Mouse (Mus musculus): ENCODE measurements around the gene Mat2b.
"Not testable (repeated sequence)": the region's sequence is repeated elsewhere in the genome, so short reads cannot be mapped to it uniquely, and the experiment has no call there.

Mat2b gene

GRCm38 (mm10) chr11:40695103-40695502 is at the start of gene Mat2b:
TSS of gene Mat2b (minus strand) at chr11:40695203.
- no peak for DNase-seq

GRCm38 (mm10) chr11:40744348-40744747 is 49.3 kb upstream of the Mat2b start:
- no peak for DNase-seq

DNA sequence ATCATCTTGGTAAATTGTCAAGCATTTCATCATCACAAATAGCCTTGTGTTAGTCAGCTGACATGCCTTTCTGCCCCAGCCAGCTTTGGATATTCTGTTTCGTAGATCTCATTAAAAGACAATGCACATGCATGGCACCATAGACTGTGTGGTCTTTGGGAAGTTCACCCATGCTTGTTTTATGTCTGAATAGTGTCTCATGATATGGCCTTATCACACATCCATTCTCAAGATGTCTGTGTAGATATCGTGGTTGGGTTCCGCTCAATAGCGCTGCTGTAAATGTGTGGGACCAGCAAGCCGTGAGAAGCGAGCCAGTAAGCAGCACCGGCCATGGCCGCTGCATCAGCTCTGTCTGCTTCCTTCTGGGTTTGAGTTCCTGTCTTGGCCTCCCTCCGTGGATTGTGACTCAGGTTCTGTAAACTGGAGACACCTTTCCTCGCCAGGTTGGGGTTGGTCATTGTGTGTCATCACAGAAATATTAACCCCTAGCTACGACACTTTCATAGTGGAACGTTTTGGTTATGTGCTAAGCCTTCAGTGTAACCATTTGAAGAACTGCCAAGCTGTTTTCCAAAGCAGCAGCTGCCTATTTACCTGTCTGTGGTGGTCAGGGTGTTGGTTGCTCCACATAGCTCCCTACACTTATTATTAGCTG is 46.7 kb upstream of the Mat2b start:
- DNase-seq = no peak

GRCm38 (mm10) chr11:40737369-40737768 is 42.4 kb upstream of the Mat2b start:
- DNase-seq = no peak

DNA sequence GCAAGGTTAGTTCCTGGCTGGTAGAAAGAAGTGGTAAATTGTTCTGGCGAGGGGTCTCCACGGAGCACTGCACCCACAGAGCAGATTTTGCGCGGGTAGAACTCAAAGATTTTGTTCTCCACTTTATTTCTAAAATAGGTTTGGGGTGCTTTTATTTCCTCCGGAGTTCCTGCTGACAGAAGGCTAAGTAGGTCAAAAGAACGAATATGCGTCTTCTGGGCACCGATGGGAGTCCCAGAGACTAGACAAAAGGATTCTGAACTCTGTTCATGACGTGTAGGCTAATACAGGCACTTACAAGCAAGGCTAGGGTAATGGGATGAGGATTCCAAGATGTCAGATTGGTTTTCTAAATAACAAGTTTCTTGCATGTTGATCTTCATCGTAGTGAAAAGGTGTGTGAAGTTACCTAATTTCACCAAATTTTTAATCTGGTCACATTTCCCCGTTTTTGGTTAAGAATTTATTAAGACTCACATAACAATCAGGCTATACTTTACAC is 39.3 kb upstream of the Mat2b start:
- no peak for DNase-seq

GRCm38 (mm10) chr11:40733339-40734174 is 38.6 kb upstream of the Mat2b start, which contains the start of the genes Hmmr and Nudcd2:
TSS of gene Hmmr (minus strand) at chr11:40733422.
TSS of gene Nudcd2 (plus strand) at chr11:40733667.
- DNase-seq = peak; percentile 96

DNA sequence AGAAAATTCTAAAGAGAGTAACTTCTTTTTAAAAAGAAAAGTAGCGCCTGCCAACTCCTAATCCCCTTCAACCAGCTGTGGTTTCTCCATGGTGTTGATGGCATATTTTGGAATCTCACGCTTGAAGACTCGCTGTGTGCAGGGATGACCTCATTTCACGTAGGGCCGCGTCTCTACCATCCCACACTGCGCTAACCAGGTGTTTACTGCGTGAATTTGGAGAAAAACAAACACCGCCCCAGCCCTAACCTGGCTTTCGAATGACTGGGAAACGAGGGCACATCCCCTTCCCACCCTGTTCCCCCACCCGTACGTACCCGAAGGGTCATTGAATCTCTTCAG is 38.0 kb upstream of the Mat2b start:
- DNase-seq = no peak

DNA sequence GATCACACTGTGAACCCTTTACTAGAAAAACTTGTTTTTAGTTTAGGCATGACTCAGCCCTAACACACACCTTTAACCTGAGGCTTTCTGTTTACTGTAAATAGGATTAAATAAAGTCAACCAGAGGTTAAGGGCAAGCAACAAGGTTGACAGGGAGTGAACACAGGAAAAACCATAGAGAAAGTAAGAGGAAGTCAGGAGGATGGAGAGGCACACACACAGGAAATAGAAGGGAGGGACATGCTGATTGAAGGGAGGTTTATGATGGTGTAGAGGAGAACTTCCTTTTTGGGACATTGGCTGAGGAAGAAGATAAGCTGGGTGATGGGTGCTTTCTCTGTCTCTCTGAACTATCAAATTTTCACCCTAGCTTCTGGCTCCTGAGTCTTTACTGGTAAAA is 23.3 kb upstream of the Mat2b start:
- no peak for DNase-seq

- no peak for DNase-seq
Measured at GRCm38 (mm10) chr11:40715524-40715923, 20.5 kb upstream of the Mat2b start.

- DNase-seq = no peak
Measured at GRCm38 (mm10) chr11:40713858-40714257, 18.9 kb upstream of the Mat2b start.

- not testable (repeated sequence) for DNase-seq
Measured at GRCm38 (mm10) chr11:40709899-40710298, 14.9 kb upstream of the Mat2b start.

GRCm38 (mm10) chr11:40694311-40695087 is 504 bp downstream of the Mat2b start:
- DNase-seq = peak; percentile 45

DNA sequence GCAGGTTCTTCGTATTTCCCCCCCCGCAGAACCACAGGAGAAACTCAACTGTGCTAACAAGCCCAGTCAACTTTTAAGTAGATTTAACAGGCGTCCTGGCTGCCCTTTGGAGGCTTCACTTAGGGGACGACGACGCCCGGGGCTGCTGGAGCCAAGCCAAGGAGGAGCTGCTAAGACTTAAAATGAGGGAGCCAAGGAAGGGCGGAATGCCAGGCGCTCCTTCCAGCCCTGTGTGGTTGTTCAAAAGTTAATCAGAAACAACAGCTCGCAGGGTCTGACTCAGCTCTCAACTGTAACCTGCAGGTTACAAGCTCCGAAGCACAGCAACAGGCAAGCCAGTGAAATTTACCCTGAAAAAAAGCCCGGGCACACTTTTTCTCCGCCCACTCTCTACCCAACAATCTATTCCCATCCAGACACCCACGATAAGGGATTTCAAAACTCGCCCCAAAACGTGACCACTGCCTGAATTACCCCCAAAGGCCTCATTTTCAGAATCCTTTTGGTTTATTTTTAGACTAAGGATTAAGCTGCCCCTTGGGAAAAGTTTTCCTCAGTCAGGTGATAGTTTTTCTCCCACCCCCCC is 1.5 kb downstream of the Mat2b start:
- DNase-seq = peak; percentile 48

DNA sequence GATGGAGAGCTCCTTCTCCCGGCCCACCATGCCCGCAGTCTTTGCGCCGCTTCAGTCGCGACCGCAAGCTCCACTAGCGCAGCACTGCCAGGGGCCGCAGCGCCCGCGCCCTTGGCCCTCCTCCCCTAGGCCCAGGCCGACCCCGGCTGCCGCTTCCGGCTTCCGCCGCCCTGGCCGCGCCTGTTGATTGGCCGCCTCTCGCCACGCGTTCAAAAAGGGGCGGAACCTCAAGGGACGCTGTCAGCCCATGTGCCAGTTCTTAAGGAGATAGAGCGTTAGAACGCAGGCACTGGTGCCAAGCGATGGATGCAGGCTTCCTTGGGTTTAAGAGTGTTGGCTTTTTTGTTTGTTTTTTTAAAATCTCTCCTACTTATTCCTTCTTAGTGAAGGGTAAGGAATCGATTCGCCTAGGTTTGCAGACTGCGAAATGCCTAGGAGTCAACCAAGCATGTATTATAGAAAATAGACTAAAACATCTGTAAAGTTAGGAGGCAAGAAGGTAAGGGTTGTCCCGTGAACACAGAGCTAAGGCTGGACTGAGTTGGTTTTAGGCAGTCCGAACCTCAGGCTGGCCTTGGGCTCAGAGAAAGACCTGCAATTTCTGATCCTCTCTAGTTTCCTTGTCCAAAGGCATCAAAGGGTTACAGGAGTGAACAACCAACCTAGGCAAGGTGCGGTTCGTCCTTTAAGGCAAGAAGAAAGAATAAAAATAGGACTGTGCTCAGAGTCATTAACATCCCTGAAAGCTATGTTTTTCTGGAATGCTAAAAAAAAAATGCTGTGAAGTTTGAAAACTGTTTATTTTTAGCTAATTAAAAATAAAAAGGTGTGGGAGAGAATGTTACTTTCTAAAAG is 2.3 kb downstream of the Mat2b start:
- peak; percentile 95 for DNase-seq

GRCm38 (mm10) chr11:40692101-40692509 is 2.9 kb downstream of the Mat2b start:
- peak; percentile 39 for DNase-seq

GRCm38 (mm10) chr11:40690444-40691127 is 4.4 kb downstream of the Mat2b start:
- no peak for DNase-seq

GRCm38 (mm10) chr11:40683295-40683694 is 11.7 kb downstream of the Mat2b start:
- DNase-seq = no peak

DNA sequence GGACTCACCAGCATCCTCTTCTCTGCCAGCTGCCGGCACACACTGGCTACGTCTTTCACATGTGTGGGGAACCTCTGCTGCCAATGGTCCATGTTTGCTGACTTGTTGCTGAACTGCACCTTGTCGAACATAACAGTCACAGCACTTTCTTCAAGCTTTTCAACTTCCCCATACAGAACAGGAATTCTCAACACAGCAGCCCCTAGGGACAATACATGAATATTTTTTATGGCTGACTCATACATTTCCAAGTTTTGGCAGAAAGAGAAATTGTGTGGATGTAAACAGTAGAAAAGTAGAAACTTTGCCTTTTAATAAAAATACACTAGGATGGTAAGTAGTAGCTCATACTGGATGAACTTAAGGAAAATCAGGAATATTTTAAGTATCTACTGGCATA is 12.5 kb downstream of the Mat2b start:
- no peak for DNase-seq

GRCm38 (mm10) chr11:40677169-40677568 is 17.8 kb downstream of the Mat2b start:
- DNase-seq = no peak

- no peak for DNase-seq
Measured at GRCm38 (mm10) chr11:40675014-40675730, 19.8 kb downstream of the Mat2b start.

Data from right cerebral cortex, adult 18-20 months (tissue).